Mouse (Mus musculus) kidney, adult 2 months (tissue): ENCODE measurements around the gene Grm1.

Experiments
- CTCF ChIP-seq: fragments of 200-500 bp; conservative IDR thresholded peaks from 2 replicates; pipeline ENCODE4 v1.5.1; 2011; ENCODE audit warnings: low read depth, mild to moderate bottlenecking, control low read depth, low read length, moderate library complexity, mixed read lengths; ENCODE audit not compliant: insufficient read depth, insufficient read length
- POLR2A ChIP-seq: fragments of 200-500 bp; IDR thresholded peaks from one replicate; pipeline ENCODE4 v1.6.1; 2011; ENCODE audit warnings: low read depth, low read length, control low read depth

GRCm38 (mm10) chr10:10818061-10818460, 264.1 kb downstream of the Grm1 start:
- TF ChIP-seq POLR2A, result no peak
- no peak for TF ChIP-seq CTCF
